Mouse (Mus musculus) lung, adult 2 months (tissue): Measurements from ENCODE around the gene Tmem63c.

Experiments
- CTCF ChIP-seq: fragments of 200-500 bp; IDR thresholded peaks from 2 replicates; pipeline ENCODE4 v1.5.1; 2011; ENCODE audit warnings: mild to moderate bottlenecking, low read length, control low read depth; ENCODE audit not compliant: insufficient read depth
- POLR2A ChIP-seq: fragments of 200-500 bp; IDR thresholded peaks from 2 replicates; pipeline ENCODE4 v1.6.1; 2011; ENCODE audit warnings: low read depth, mild to moderate bottlenecking, control low read depth, low read length, borderline replicate concordance; ENCODE audit errors: extremely low read depth

- TF ChIP-seq CTCF (no peak), POLR2A (no peak)
Measured at GRCm38 (mm10) chr12:87082797-87083196, 61.7 kb downstream of the Tmem63c start.
